Mouse (Mus musculus) lung, postnatal 4 days (tissue): ENCODE data around the gene Eif3m.
"Not testable (repeated sequence)": the region's sequence is repeated elsewhere in the genome, so short reads cannot be mapped to it uniquely, and the experiment has no call there.

Experiments used
- DNase-seq, 2 experiments: peaks; one replicate each; pipeline ENCODE4 v3.0.0; 2021

The Eif3m gene

GRCm38 (mm10) chr2:105016967-105017287 lies at the start of gene Eif3m:
TSS of gene Eif3m (minus strand) at chr2:105017080.
- DNase-seq = peak; percentile 95

- DNase-seq = no peak
Observed at GRCm38 (mm10) chr2:105062741-105063372, 46.0 kb upstream of the Eif3m start.

- DNase-seq = no peak
Observed at GRCm38 (mm10) chr2:105058577-105059116, 41.8 kb upstream of the Eif3m start.

- no peak for DNase-seq
Observed at GRCm38 (mm10) chr2:105055529-105055928, 38.6 kb upstream of the Eif3m start.

- no peak for DNase-seq
Observed at GRCm38 (mm10) chr2:105048301-105048700, 31.4 kb upstream of the Eif3m start.

GRCm38 (mm10) chr2:105043152-105043551 lies 26.3 kb upstream of the Eif3m start:
- no peak for DNase-seq

GRCm38 (mm10) chr2:105040859-105041258 lies 24.0 kb upstream of the Eif3m start:
- no peak for DNase-seq

GRCm38 (mm10) chr2:105038879-105039278 lies 22.0 kb upstream of the Eif3m start:
- no peak for DNase-seq

- no peak for DNase-seq
Observed at GRCm38 (mm10) chr2:105037956-105038569, 21.2 kb upstream of the Eif3m start.

GRCm38 (mm10) chr2:105036401-105037070 lies 19.7 kb upstream of the Eif3m start:
- no peak for DNase-seq

- DNase-seq = no peak
Observed at GRCm38 (mm10) chr2:105035985-105036384, 19.1 kb upstream of the Eif3m start.

GRCm38 (mm10) chr2:105034084-105034483 lies 17.2 kb upstream of the Eif3m start:
- no peak for DNase-seq

GRCm38 (mm10) chr2:105030505-105030904 lies 13.6 kb upstream of the Eif3m start:
- DNase-seq = no peak

- no peak for DNase-seq
Observed at GRCm38 (mm10) chr2:105028806-105029205, 11.9 kb upstream of the Eif3m start.

- DNase-seq = no peak
Observed at GRCm38 (mm10) chr2:105026950-105027695, 10.2 kb upstream of the Eif3m start.

- not testable (repeated sequence) for DNase-seq
Observed at GRCm38 (mm10) chr2:105025610-105026009, 8.7 kb upstream of the Eif3m start.

GRCm38 (mm10) chr2:105023815-105024214 lies 6.9 kb upstream of the Eif3m start:
- DNase-seq = no peak

GRCm38 (mm10) chr2:105023031-105023615 lies 6.2 kb upstream of the Eif3m start:
- DNase-seq = no peak

- DNase-seq = no peak
Observed at GRCm38 (mm10) chr2:105021836-105022235, 5.0 kb upstream of the Eif3m start.

GRCm38 (mm10) chr2:105021256-105021655 lies 4.4 kb upstream of the Eif3m start:
- DNase-seq = no peak

GRCm38 (mm10) chr2:105019457-105019856 lies 2.6 kb upstream of the Eif3m start:
- no peak for DNase-seq

GRCm38 (mm10) chr2:105017802-105018201 lies 922 bp upstream of the Eif3m start:
- DNase-seq = no peak
